Mouse (Mus musculus) CH12.LX (cell line): ENCODE data around the gene Pcolce2.

ENCODE experiments used
- KAT2A ChIP-seq: IDR thresholded peaks from 2 replicates; pipeline ENCODE4 v1.6.1; 2012; ENCODE audit warnings: low read length, improper control_type of control experiment, inconsistent platforms; ENCODE audit not compliant: insufficient replicate concordance
- MAFK ChIP-seq: IDR thresholded peaks from 2 replicates; pipeline ENCODE4 v1.6.1; 2011; ENCODE audit warnings: low read length, improper control_type of control experiment; ENCODE audit not compliant: insufficient replicate concordance
- POLR2A ChIP-seq: IDR thresholded peaks from 2 replicates; pipeline ENCODE4 v1.6.1; 2011; ENCODE audit warnings: low read depth, mild to moderate bottlenecking, improper control_type of control experiment, low read length
- TCF12 ChIP-seq: IDR thresholded peaks from 2 replicates; pipeline ENCODE4 v1.6.1; 2014; ENCODE audit warnings: low read depth, mild to moderate bottlenecking, inconsistent platforms, low read length, improper control_type of control experiment

DNA sequence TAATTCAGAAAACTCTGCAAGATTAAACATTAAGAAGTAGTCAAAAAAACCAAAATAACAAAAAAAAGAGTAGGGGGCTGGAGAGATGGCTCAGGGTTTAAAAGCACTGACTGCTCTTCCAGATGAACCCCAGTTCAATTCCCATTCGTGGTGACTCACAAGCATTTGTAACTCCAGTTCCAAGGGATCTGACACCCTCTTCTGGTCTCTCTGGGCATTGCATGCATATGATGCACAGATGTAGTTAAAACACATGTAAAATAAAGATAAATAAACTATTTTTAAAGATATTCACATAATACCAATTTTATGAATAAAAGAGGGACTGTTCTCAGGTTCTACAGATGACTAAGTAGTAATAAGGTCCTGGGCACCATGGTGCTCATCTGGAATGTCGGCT, 60.4 kb downstream of the Pcolce2 start:
- no peak for TF ChIP-seq POLR2A
- TF ChIP-seq MAFK = no peak
- no peak for TF ChIP-seq TCF12
- no peak for TF ChIP-seq KAT2A
